Mouse (Mus musculus): Measurements from ENCODE around the gene Rapgefl1.

The Rapgefl1 gene

DNA sequence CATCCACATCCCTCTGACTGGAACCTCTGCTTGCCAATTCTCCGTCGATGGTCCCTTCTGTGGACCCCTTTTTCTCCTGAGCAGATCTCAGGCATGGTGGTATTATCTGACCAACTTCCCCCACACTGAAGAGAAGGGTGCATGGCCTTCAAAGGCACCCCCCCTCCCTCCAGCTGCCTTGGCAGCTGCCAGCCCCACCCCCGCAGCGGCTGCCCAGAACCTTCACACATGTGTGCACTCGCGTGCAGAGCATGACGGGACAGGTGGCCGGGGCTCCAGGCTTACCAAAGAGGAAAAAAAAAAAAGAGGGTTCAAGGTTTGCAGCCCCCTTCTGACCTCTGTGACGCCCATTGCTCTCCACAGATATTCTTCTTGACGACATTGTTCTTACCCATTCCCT, 3.3 kb downstream of the Rapgefl1 start:
- no peaks in the 10 kb centered on the region for H3K9me3 ChIP-seq (ENCODE audit: low read length)
- H3K4me3 ChIP-seq (replicated peaks; ENCODE audit: low read length), result no peak overlapping the region
- TF ChIP-seq CTCF (conservative IDR thresholded peaks at IDR 0.05; ENCODE audit: low read length) (no peak), POU5F1 (IDR thresholded peaks at IDR 0.05; ENCODE audit: borderline replicate concordance, low read length) (no peak), NANOG (IDR thresholded peaks at IDR 0.05; ENCODE audit: borderline replicate concordance, low read length) (no peak)
- peaks cover 62% of the 10 kb centered on the region for H3K27me3 ChIP-seq (ENCODE audit: insufficient read depth, low read length)
- H3K36me3 ChIP-seq (ENCODE audit: insufficient read depth, low read length), result no peaks in the 10 kb centered on the region
- peaks cover 33% of the 10 kb centered on the region for H3K4me1 ChIP-seq (replicated peaks; ENCODE audit: low read depth, low read length)

DNA sequence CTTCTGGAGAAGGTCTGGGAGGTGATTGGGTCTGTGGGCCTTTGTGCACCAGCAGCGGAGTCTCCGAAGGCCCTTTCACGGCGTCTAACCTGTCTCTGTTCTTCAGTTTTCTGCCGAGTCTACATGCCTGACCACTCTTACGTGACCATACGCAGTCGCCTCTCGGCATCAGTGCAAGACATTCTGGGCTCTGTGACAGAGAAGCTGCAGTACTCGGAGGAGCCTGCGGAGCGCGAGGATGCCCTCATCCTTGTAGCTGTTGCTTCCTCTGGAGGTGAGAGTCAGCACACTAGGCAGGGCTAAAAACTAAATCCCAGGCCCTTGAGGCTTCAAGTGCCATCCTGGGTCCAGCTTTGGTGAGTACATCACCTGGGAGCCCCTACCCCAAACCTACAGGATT, 9.4 kb downstream of the Rapgefl1 start:
- peaks cover 45% of the 10 kb centered on the region for H3K4me1 ChIP-seq (replicated peaks; ENCODE audit: low read depth, low read length)
- H3K36me3 ChIP-seq (ENCODE audit: insufficient read depth, low read length), result no peaks in the 10 kb centered on the region
- TF ChIP-seq NANOG (IDR thresholded peaks at IDR 0.05; ENCODE audit: borderline replicate concordance, low read length), result no peak
- TF ChIP-seq CTCF (conservative IDR thresholded peaks at IDR 0.05; ENCODE audit: low read length), result peak; percentile 10; the same call in 1 of the 2 replicates
- no peaks in the 10 kb centered on the region for H3K9me3 ChIP-seq (ENCODE audit: low read length)
- H3K27me3 ChIP-seq (ENCODE audit: insufficient read depth, low read length), result peaks cover 61% of the 10 kb centered on the region
- H3K4me3 ChIP-seq (replicated peaks; ENCODE audit: low read length), result peak overlapping the region; percentile 48

DNA sequence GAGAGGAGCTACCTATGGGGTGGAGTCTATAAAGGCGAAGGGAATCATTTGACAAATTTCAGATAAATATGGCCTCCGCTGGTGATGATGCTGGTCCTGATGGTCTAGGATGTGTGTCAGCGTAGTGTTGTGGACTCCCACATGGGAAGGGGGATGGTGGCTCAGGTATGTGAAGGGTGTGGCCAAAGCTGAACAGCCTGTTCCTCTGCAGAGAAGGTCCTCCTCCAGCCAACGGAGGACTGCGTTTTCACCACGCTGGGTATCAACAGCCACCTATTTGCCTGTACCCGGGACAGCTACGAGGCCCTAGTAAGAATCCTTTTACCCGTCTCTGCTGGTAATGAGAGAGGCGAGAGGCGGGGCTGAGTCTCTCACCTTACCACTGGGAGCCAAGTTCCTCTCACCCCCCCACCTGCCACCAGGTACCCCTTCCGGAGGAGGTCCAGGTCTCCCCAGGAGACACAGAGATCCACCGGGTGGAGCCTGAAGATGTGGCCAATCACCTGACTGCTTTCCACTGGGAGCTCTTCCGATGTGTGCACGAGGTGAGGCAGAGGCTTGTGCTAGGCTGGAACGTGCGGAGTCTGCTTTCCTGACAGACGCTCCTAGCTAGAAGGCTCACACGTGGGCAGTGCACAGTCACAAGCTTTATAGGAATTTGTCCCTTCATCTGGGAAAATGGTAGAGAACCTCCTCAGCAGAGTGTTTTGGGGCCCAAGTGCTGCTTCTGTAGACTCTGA, 10.4 kb downstream of the Rapgefl1 start:
- Histone ChIP-seq H3K9me3 (ENCODE audit: low read length) (no peaks in the 10 kb centered on the region), H3K4me1 (replicated peaks; ENCODE audit: low read depth, low read length) (peaks cover 54% of the 10 kb centered on the region), H3K36me3 (ENCODE audit: insufficient read depth, low read length) (no peaks in the 10 kb centered on the region), H3K27me3 (ENCODE audit: insufficient read depth, low read length) (peaks cover 68% of the 10 kb centered on the region), H3K4me3 (replicated peaks; ENCODE audit: low read length) (peak overlapping the region; percentile 50)
- no peak for TF ChIP-seq NANOG (IDR thresholded peaks at IDR 0.05; ENCODE audit: borderline replicate concordance, low read length)
- no peak for TF ChIP-seq CTCF (conservative IDR thresholded peaks at IDR 0.05; ENCODE audit: low read length)
- TF ChIP-seq POU5F1 (IDR thresholded peaks at IDR 0.05; ENCODE audit: borderline replicate concordance, low read length), result no peak

DNA sequence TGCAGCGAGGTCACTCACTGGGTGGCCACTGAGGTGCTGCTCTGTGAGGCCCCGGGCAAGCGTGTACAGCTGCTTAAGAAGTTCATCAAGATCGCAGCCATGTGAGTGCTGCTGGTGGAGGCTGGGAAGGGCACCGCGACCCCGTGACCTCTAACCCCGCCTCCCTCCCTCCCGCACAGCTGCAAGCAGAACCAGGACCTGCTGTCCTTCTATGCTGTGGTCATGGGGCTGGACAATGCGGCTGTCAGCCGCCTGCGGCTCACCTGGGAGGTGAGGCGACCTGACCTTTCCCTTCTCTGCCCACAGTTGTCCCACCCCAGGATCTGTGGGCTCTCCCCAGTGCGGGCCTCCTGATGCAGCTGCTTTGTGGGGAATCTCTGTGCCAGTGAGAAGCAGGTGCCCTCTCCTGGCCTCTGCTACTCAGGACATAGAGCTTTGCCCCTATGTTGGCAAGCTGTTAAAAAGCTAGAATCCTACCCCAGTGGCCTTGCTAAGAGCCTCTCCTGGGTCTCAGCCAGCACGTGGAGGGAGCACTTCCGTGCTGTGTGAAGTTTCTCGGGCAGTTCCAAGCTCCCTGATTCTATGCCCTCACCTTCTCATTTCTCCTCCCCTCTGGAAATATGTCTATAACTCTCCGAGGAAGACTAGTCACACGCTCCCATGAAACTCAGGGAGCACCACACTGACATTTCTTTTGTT, 12.8 kb downstream of the Rapgefl1 start:
- TF ChIP-seq POU5F1 (IDR thresholded peaks at IDR 0.05; ENCODE audit: borderline replicate concordance, low read length), result no peak
- TF ChIP-seq NANOG (IDR thresholded peaks at IDR 0.05; ENCODE audit: borderline replicate concordance, low read length), result no peak
- no peak for TF ChIP-seq CTCF (conservative IDR thresholded peaks at IDR 0.05; ENCODE audit: low read length)
- Histone ChIP-seq H3K27me3 (ENCODE audit: insufficient read depth, low read length) (peaks cover 62% of the 10 kb centered on the region), H3K9me3 (ENCODE audit: low read length) (no peaks in the 10 kb centered on the region), H3K4me3 (replicated peaks; ENCODE audit: low read length) (peak overlapping the region; percentile 63), H3K4me1 (replicated peaks; ENCODE audit: low read depth, low read length) (peaks cover 66% of the 10 kb centered on the region), H3K36me3 (ENCODE audit: insufficient read depth, low read length) (no peaks in the 10 kb centered on the region)

DNA sequence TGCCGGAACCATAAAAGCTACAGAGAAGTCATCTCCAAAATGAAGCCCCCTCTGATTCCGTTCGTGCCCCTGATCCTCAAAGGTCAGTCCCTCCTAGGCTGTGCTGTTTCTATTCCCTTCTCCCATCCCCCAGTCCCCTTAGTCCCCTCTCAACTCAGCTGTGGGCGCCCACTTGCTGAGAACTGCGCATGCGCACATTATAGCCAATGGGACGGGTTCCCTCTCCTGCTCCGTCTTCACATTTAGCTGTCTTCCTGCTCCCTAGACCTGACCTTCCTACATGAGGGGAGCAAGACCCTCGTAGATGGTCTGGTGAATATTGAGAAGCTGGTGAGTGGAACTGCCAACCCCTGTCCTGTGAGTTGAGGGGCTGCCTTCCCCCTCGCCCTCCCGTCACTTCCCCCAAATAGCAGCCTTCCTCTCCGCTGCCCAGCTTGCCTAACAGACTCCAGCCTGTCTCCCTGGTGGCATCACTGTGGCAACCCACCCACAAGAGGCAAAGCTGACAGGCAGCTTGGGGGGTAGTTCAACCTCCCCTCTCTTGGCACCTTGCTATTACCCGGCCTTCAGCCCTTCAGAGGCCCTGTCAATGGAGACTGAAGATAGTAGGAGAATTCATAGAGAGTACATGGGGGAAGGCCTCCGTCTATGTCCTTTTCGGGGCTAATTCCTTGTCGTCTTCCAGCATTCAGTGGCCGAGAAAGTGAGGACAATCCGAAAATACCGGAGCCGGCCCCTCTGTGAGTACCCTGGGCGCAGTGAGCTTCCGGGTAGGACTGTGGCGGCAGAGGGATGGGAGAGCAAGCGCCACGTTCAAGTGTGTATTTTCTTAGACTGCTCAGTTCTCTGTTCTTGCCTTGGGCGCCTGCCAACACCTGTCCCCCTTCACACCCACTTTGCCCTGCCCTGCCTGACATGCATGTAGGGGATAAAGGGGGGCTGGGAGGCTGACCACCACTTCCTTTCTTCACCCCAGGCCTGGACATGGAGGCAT, 13.8 kb downstream of the Rapgefl1 start:
- Histone ChIP-seq H3K27me3 (ENCODE audit: insufficient read depth, low read length) (peaks cover 53% of the 10 kb centered on the region), H3K9me3 (ENCODE audit: low read length) (no peaks in the 10 kb centered on the region), H3K4me1 (replicated peaks; ENCODE audit: low read depth, low read length) (peaks cover 64% of the 10 kb centered on the region), H3K36me3 (ENCODE audit: insufficient read depth, low read length) (no peaks in the 10 kb centered on the region), H3K4me3 (replicated peaks; ENCODE audit: low read length) (peak overlapping the region; percentile 63)
- TF ChIP-seq NANOG (IDR thresholded peaks at IDR 0.05; ENCODE audit: borderline replicate concordance, low read length) (no peak), CTCF (conservative IDR thresholded peaks at IDR 0.05; ENCODE audit: low read length) (no peak), POU5F1 (IDR thresholded peaks at IDR 0.05; ENCODE audit: borderline replicate concordance, low read length) (no peak)

DNA sequence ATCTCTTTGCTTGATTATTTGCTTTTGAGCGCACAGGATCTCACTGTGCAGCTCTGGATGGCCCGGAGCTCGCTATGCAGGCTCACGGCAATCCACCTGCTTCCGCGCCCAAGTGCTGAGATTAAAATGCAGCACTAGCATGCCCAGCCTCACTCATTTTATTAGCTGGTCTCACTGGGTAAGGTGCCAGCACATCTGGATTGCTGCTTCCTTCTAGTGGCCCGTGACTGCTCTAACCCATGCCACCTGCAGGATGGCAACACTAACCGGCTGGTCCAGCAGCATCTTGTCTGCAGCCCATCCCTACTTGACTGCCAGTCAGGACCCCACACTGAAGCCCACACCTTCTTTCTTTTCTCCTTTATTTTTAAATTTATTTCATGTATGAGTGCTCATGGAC, 17.5 kb downstream of the Rapgefl1 start:
- H3K4me3 ChIP-seq (replicated peaks; ENCODE audit: low read length), result no peak overlapping the region
- H3K36me3 ChIP-seq (ENCODE audit: insufficient read depth, low read length), result no peaks in the 10 kb centered on the region
- H3K27me3 ChIP-seq (ENCODE audit: insufficient read depth, low read length), result peaks cover 29% of the 10 kb centered on the region
- H3K4me1 ChIP-seq (replicated peaks; ENCODE audit: low read depth, low read length), result peaks cover 54% of the 10 kb centered on the region
- H3K9me3 ChIP-seq (ENCODE audit: low read length), result no peaks in the 10 kb centered on the region
- TF ChIP-seq CTCF (conservative IDR thresholded peaks at IDR 0.05; ENCODE audit: low read length), result no peak
- no peak for TF ChIP-seq POU5F1 (IDR thresholded peaks at IDR 0.05; ENCODE audit: borderline replicate concordance, low read length)
- TF ChIP-seq NANOG (IDR thresholded peaks at IDR 0.05; ENCODE audit: borderline replicate concordance, low read length), result no peak

DNA sequence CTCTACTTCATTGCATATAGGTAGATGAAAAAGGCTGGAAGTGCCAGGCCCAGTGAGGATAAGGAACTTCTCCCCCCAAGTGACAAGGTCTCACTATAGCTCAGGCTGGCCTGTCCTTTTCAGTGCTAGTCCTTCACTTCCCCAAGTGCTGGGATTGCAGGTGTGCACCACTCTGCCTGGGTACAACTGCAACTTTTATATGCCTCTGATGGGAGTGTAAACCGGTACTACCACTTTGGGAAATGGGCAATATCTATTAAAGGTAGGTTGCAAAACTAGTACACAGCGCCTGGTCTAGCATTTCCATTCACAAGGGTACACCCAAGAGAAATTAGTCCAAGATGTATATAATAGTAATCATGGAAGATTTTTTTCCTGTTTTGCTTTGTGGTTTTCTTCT, 18.1 kb downstream of the Rapgefl1 start:
- TF ChIP-seq CTCF (conservative IDR thresholded peaks at IDR 0.05; ENCODE audit: low read length), result no peak
- no peak for TF ChIP-seq POU5F1 (IDR thresholded peaks at IDR 0.05; ENCODE audit: borderline replicate concordance, low read length)
- TF ChIP-seq NANOG (IDR thresholded peaks at IDR 0.05; ENCODE audit: borderline replicate concordance, low read length), result no peak
- Histone ChIP-seq H3K4me1 (replicated peaks; ENCODE audit: low read depth, low read length) (peaks cover 49% of the 10 kb centered on the region), H3K27me3 (ENCODE audit: insufficient read depth, low read length) (peaks cover 23% of the 10 kb centered on the region), H3K9me3 (ENCODE audit: low read length) (no peaks in the 10 kb centered on the region), H3K36me3 (ENCODE audit: insufficient read depth, low read length) (no peaks in the 10 kb centered on the region), H3K4me3 (replicated peaks; ENCODE audit: low read length) (no peak overlapping the region)
